Mouse (Mus musculus) urinary bladder, adult 18-20 months (tissue): ENCODE results near the gene Lrrc27.
A peak's percentile ranks its signal among the peaks of the same experiment; 100 is the strongest.

Source experiments
- DNase-seq, 2 experiments: peaks; one replicate each; pipeline ENCODE4 v3.0.0; 2022; ENCODE audit warnings: low spot score in 2 of 2, mixed read lengths in 2 of 2

Gene Lrrc27

DNA sequence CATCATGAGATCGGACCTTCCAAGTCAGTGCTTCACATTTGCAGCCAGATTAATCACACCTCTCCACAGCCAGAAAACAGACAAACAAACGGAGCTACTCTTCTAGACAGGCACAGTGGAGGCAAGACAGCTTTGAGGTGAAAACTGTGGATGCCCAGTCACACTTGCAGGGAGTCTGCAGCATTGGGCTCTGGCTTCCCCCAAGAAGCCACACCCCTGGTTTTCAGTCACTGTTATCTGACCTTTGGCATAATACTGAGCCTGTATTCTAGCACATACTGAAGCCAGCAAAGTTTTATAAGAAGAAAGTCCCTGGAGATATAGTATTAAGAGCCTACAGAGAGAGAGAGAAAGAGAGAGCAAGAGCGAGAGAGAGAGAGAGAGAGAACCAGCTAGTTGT is 26.6 kb downstream of the Lrrc27 start:
- DNase-seq = no peak

DNA sequence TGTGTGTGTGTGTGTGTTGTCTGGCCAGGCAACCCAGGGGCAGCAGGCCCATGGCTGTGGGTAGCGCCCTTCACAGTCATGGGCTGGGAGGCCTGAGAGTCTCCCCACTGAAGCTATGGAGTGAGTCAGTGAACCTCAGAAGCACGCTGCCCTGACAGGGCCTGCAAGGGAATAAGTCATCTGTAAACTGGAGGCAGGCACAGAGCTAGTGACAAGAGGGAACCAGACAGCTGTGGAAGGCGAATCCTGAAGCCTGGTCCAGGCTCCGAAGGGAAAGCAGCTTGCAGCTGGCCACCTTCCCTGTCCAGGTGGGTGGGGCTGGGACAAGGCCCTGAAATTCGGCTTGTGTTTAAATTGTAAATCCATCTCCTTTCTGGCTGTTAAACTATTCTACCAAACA is 33.3 kb downstream of the Lrrc27 start:
- DNase-seq = peak; percentile 46 to 53

DNA sequence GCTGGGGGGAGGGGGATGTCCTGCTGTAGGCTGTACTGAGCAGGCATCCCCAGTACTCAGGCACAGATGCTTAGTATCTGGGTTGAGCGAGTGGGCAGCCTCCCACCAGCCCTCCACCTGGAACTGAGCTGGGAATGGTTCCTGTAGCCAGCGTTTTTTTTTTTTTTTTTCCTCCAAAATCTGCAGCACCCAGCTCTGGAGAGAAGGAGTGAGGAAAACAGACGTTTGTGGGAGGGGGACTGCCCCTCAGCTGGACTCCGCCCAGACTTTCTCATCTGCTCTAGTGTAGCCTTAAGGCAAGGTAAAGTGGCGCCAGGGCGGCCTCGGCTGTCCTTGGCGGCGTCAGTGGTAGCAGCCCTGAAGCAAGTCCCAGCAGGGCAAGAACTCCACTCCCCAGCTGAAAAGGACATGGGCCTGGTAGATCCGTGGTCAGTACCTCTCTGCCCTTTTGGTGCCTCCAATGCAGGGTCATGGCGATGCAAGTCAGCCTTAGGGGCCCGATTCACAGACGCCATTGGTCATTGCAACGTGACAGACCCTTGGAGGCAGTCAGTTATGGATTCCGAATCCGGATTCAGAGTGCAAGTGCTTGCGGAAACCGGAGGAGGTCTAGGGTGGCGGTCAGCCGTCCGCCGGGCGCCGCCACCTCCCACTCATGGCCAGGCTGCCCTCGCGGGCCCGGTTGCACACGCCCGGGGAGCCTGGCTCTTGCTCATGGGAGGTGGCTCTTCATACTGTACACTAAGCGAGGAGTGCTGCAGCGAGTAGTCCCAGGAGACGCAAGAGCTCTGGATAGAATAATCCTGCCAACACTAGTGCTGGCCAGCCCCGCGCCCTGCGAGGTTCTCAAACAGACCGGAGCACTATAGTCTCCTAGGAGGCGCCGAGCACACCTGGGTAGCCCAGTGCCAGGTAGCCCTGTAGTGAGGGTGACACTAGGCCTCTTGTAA is 34.4 kb downstream of the Lrrc27 start:
- DNase-seq = peak; percentile 57 to 64

DNA sequence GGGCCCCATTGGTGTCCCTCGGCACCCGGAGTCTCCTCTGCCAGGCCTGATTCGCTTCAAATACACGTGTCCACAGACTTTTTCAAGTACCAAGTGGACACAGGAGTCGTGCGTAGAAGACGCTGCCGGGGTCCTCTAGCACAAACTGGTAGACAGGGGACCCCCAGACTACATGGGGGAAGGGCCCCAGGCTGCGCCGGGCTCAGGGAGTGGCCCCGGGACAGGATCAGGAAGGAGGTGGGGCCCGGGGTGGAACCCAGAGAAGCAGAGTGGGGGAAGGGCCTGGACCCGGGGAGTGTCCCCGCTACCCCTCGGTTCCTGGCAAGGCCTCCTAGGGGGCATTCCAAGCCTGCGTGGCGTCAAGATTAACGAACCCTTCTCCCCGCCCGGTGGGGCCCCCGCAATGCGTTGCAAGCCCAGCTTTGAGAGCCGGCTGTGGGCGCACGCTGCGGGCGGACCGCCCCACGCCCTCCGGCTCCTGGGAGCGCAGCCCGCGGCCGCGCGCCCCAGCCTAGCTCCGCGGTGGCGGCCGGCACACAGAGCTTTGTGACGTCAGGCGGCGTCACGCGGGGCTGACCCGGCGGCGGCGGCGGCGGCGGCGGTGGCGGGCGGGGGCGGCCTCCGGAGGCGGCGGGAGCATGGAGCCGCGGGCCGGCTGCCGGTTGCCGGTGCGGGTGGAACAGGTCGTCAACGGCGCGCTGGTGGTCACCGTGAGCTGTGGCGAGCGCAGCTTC is 35.3 kb downstream of the Lrrc27 start, which contains the start of gene Pwwp2b:
TSS of gene Pwwp2b (plus strand) at position 602 of the 734 bp plus-strand sequence.
- peak; percentile 81 to 92 for DNase-seq

GRCm38 (mm10) chr7:139248615-139249405 is 36.0 kb downstream of the Lrrc27 start:
- peak in 1 of 2 experiments; percentile 39 for DNase-seq

- no peak for DNase-seq
Measured at GRCm38 (mm10) chr7:139249406-139250210, 36.8 kb downstream of the Lrrc27 start.

DNA sequence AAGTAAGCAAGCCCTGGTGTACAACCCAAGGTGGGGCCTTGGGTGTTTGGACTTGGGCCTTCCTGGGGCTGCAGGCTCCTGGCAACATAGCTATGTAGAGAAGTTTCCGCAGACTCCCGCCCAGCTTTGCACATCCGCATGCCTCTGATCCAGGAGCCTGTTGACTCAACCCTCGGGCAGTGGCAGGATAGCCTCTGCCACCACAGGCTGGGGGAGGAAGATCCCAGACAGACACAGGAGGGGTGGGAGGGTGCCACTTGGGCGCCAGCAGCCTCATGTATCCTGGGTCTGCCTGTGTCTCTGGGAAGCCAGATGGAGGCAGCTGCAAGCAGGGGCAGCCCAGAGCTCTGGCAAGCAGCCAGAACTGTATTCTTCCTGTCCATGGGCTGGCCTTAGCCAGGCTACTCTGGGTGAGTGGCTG is 39.1 kb downstream of the Lrrc27 start:
- peak; percentile 57 to 68 for DNase-seq

DNA sequence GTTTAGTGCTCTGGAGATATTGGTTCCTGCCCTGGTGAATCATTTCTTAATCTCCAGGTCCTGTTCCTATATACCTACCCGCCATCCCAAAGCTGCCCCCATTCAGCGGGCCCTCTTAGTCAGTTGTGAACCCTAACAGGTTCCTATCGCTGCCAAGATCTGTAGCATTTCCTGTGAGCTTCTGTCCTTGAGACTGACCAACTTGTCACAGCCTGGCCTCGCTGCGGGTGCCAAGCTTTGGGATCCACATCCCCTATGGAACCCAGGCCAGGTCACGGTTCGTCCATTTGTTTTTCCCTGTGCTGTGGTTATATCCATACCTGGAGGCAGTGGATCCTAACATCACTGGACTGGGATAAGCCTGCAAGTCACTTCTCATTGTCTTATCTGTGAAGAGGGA is 39.8 kb downstream of the Lrrc27 start:
- no peak for DNase-seq

GRCm38 (mm10) chr7:139252986-139253385 is 40.2 kb downstream of the Lrrc27 start:
- DNase-seq = no peak

DNA sequence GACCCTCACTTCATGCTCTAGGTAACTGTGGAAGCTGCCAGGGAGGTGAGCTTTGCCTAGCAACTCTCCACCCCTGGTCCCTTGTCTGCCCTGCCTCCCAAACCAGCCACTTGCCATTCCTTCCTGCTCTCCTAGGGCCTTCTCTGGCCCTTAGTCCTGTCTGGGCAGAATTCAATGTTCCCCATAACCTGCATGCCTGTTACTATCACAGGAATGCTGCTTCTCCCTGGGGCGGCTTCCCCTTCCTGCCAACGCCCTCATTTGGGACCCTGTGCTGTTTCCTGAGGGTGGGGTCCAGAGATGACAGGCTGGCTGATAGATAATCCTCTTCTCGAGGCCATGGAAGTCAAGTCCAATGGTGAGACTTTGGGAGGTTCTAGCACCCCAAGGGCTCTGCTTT is 40.7 kb downstream of the Lrrc27 start:
- no peak for DNase-seq

DNA sequence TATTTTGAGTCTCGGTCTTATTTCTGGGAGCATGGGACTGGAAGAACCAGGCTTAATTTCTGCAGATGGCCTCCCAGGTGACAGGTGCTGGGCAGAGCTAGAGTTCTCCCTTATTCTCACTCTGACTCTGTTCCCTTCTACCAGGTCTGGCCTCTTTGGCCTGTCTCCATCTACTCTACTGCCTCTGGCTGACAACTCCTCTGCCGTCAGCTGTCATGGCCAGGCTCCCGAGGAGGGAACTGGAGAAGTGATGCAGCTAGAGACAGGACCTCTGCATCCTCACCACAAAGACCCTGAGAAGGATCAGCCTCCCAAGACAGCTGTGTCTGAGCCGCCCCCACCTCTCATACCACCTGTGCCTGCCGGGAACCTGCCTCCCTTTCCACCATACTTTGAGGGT is 41.8 kb downstream of the Lrrc27 start:
- no peak for DNase-seq

- peak; percentile 58 to 83 for DNase-seq
Measured at GRCm38 (mm10) chr7:139257752-139258542, 45.2 kb downstream of the Lrrc27 start.

- no peak for DNase-seq
Measured at GRCm38 (mm10) chr7:139264337-139264736, 51.5 kb downstream of the Lrrc27 start.

DNA sequence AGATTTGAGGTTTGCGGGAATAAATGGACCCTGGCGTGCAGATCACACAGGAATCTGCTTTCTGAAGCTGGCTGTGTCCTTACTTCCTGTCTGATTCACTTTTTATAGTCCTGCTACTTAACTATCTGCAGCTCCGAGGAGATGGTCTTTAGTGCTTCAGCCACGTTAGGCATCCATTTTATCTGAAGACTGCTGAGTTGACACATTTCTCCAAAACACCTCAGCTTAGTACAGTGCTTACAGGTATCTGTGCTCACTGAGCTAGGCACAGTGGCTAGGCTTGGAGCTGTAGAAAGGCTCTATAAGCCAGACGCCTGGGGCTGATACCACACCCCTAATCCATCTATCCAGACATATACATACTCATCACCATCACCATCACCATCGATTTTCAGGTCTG is 52.8 kb downstream of the Lrrc27 start:
- no peak for DNase-seq

DNA sequence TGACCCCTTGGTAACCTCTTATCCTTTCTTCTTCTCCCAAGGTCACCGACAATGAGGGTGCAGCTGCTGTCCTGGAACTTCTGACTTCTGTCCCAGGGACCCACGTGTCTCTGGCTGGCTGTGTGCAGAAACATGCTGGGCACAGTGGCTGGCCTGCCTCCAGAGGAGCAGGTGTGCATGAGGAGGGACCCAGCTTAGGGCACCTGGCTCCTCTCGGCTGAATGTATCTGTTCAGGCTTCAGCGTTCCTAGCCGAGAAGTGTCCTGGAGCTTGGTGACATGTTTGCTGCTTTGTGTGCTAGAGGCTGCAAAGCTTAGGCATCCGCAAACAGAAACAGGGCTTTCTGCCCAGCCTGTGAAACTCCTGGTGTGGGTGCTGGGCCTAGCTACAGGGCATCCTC is 53.6 kb downstream of the Lrrc27 start:
- no peak for DNase-seq

DNA sequence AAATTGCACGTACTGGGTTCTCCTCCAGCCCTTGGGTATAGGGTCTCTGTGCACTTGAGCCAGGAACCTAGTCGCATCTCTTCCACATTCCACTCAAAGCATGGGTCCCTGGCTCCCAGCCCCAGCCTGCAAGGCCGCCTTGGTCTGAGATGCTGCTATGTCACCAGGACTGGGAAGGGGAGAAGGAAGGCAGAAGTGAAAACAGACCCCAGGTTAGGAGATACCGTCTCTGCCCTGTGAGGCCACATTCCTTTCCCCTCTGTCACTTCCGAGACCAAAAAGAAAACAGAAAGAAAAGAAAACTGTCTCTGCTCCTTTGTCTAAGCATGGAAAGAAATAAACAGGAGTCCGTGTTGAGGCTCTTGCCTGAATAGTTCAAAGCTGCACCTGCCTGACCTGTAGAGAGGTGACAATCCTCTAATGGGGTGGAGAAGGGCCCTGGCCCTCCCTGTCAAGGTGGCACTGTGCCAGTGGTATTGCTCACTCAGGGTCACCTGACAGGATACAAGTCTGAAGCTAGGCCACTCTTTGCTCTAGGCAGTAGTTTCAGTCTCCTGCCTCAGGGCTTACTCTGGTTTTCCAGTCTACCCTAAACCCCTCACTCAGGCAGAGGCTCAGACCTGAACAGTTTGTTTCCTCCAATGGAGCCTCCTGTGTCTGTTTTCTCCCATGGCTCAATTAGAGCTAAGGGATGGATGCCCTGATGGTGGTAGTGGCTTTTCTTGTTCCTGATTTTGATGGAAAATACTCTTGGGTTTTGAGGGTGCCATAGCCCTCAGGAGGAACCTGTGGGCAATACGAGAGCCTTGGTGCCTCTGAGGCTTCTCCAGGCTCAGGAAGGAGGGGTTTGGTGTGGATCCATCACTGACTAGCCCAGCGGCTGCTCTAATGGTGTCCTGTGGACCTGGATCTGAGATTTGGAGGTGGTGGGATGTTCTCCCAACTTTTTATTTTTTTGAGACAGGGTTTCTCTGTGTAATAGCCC is 54.4 kb downstream of the Lrrc27 start:
- DNase-seq = peak; percentile 48 to 61

- no peak for DNase-seq
Measured at GRCm38 (mm10) chr7:139270738-139271137, 58.0 kb downstream of the Lrrc27 start.

- DNase-seq = no peak
Measured at GRCm38 (mm10) chr7:139271871-139272270, 59.1 kb downstream of the Lrrc27 start.
